Mouse (Mus musculus) kidney, postnatal 0 days (tissue): ENCODE measurements around the gene Dnah6. TPM values are rescaled to one million over a fixed set of nuclear protein-coding genes. Genes with fewer than 3 reads are reported as not detected.
A peak's percentile ranks its signal among the peaks of the same experiment; 100 is the strongest.

Source experiments
- ATAC-seq: fragments of 200-750 bp; cut with Nextera tagmentation; replicated peaks from 2 replicates; pipeline ENCODE4 v1.8.0; 2017; ENCODE audit warnings: low read depth, moderate number of reproducible peaks, moderate TSS enrichment, moderate library complexity; ENCODE audit not compliant: low FRiP score
- DNase-seq: peaks from one replicate; pipeline ENCODE4 v3.0.0-alpha.2; 2016; ENCODE audit warnings: low spot score
- H3K27ac ChIP-seq: fragments of 300-500 bp; sonication (generic); 2 replicates; pipeline ENCODE4 v1.5.1; 2014; ENCODE audit warnings: mild to moderate bottlenecking
- H3K27me3 ChIP-seq: fragments of 300-500 bp; sonication (generic); 2 replicates; pipeline ENCODE4 v1.6.1; 2014; ENCODE audit warnings: low read length, mixed read lengths; ENCODE audit not compliant: insufficient read depth
- H3K36me3 ChIP-seq: fragments of 300-500 bp; sonication (generic); 2 replicates; pipeline ENCODE4 v1.6.1; 2014; ENCODE audit warnings: low read length, mixed read lengths; ENCODE audit not compliant: insufficient read depth
- H3K4me1 ChIP-seq: fragments of 300-500 bp; sonication (generic); replicated peaks from 2 replicates; pipeline ENCODE4 v1.6.1; 2014; ENCODE audit warnings: antibody characterized with exemption, low read length, mixed read lengths; ENCODE audit not compliant: insufficient read depth
- H3K4me2 ChIP-seq: fragments of 300-500 bp; sonication (generic); 2 replicates; pipeline ENCODE4 v1.6.1; 2014; ENCODE audit warnings: mild to moderate bottlenecking, low read length, moderate library complexity, mixed read lengths
- H3K4me3 ChIP-seq: fragments of 300-500 bp; sonication (generic); replicated peaks from 2 replicates; pipeline ENCODE4 v1.5.1; 2014; ENCODE audit warnings: low read depth, low read length
- H3K9ac ChIP-seq: fragments of 300-500 bp; sonication (generic); 2 replicates; pipeline ENCODE4 v1.6.1; 2014; ENCODE audit warnings: low read depth, low read length
- H3K9me3 ChIP-seq: fragments of 300-500 bp; sonication (generic); replicated peaks from 2 replicates; pipeline ENCODE4 v1.6.1; 2016; ENCODE audit warnings: low read length, inconsistent platforms, mixed read lengths
- CTCF ChIP-seq: IDR thresholded peaks from 2 replicates; pipeline ENCODE4 v1.5.1; 2016; ENCODE audit warnings: antibody characterized with exemption, low read depth, mild to moderate bottlenecking, moderate library complexity
- WGBS: fragments of 180-500 bp; shearing (Covaris S2); extraction: QIAGEN DNeasy Blood & Tissue Kit; methylation state at CpG from one replicate; pipeline ENCODE4 v1.1.7; 2014; 5-methylcytosine and 5-hydroxymethylcytosine counted together
- polyA plus RNA-seq: library from polyadenylated mRNA; unstranded; fragments of >200 nt; fragmentation: Nextera tagmentation; extraction: Ambion mirVana; gene quantifications from 2 replicates; pipeline ENCODE4 v1.2.1, GENCODE M21; 2015

Dnah6 gene
- polyA plus RNA-seq, 1 experiment from 2014 or later = 0.09 TPM

GRCm38 (mm10) chr6:73014317-73015160, 206.9 kb downstream of the Dnah6 start:
- no peak for TF ChIP-seq CTCF
- peak; percentile 66; the same call in 1 of the 2 replicates for ATAC-seq
- H3K9me3 ChIP-seq = no peaks in the 10 kb centered on the region
- H3K36me3 ChIP-seq = no peaks in the 10 kb centered on the region
- H3K27me3 ChIP-seq = no peaks in the 10 kb centered on the region
- 20% methylated on average over 13 of the region's 13 CpGs for WGBS
- no peaks in the 10 kb centered on the region for H3K4me1 ChIP-seq
- no peak overlapping the region for H3K27ac ChIP-seq
- peak; percentile 83 for DNase-seq
- H3K4me2 ChIP-seq = no peak overlapping the region
- H3K4me3 ChIP-seq = no peak overlapping the region
- H3K9ac ChIP-seq = no peak overlapping the region

- ATAC-seq = no peak
- Histone ChIP-seq H3K9me3 (no peaks in the 10 kb centered on the region), H3K27me3 (no peaks in the 10 kb centered on the region), H3K4me2 (no peak overlapping the region), H3K4me1 (no peaks in the 10 kb centered on the region), H3K36me3 (no peaks in the 10 kb centered on the region), H3K9ac (no peak overlapping the region), H3K27ac (no peak overlapping the region), H3K4me3 (no peak overlapping the region)
- no peak for DNase-seq
- no peak for TF ChIP-seq CTCF
- 84% methylated on average over 8 of the region's 8 CpGs for WGBS
Measured at GRCm38 (mm10) chr6:73012931-73013330, 208.5 kb downstream of the Dnah6 start.

DNA sequence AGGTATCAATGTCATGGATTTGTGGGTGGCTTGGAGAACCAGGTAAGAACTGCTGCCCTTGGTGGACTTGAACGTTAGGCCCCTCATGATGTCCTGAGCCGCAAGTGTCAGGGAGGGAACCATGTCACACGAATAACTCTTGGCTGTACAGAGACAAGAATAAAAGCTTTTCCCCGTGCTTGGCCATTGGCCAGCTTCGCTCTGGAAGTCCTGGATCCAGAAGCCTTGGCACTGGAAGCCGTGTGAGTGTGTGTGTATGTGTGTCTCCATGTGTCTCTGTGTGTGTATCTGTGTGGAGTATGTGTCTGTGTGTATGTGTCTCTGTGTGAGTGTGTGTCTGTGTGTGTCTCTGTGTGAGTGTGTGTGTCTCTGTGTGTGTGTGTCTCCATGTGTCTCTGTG, 209.6 kb downstream of the Dnah6 start:
- Histone ChIP-seq H3K36me3 (no peaks in the 10 kb centered on the region), H3K27me3 (no peaks in the 10 kb centered on the region), H3K4me2 (no peak overlapping the region), H3K4me3 (no peak overlapping the region), H3K27ac (no peak overlapping the region), H3K9ac (no peak overlapping the region), H3K4me1 (no peaks in the 10 kb centered on the region), H3K9me3 (no peaks in the 10 kb centered on the region)
- ATAC-seq (no peak), DNase-seq (no peak)
- TF ChIP-seq CTCF = no peak
- WGBS = 54% methylated on average over 6 of the region's 6 CpGs

- 39% methylated on average over 6 of the region's 6 CpGs for WGBS
- no peaks in the 10 kb centered on the region for H3K4me1 ChIP-seq
- H3K4me3 ChIP-seq = no peak overlapping the region
- H3K36me3 ChIP-seq = no peaks in the 10 kb centered on the region
- H3K9me3 ChIP-seq = no peaks in the 10 kb centered on the region
- no peak overlapping the region for H3K9ac ChIP-seq
- TF ChIP-seq CTCF = peak; percentile 74
- DNase-seq (peak; percentile 67), ATAC-seq (no peak)
- H3K4me2 ChIP-seq = no peak overlapping the region
- no peak overlapping the region for H3K27ac ChIP-seq
- no peaks in the 10 kb centered on the region for H3K27me3 ChIP-seq
Measured at GRCm38 (mm10) chr6:73010073-73010472, 211.4 kb downstream of the Dnah6 start.

- WGBS = 38% methylated on average over 5 of the region's 5 CpGs
- Histone ChIP-seq H3K27ac (no peak overlapping the region), H3K9me3 (no peaks in the 10 kb centered on the region), H3K4me1 (no peaks in the 10 kb centered on the region), H3K4me3 (no peak overlapping the region), H3K9ac (no peak overlapping the region), H3K4me2 (no peak overlapping the region), H3K27me3 (no peaks in the 10 kb centered on the region), H3K36me3 (no peaks in the 10 kb centered on the region)
- ATAC-seq = no peak
- DNase-seq = no peak
- TF ChIP-seq CTCF = no peak
Measured at GRCm38 (mm10) chr6:73003601-73004000, 217.8 kb downstream of the Dnah6 start.

- no peak overlapping the region for H3K9ac ChIP-seq
- 46% methylated on average over 1 of the region's 1 CpGs for WGBS
- no peaks in the 10 kb centered on the region for H3K9me3 ChIP-seq
- no peak for TF ChIP-seq CTCF
- no peaks in the 10 kb centered on the region for H3K27me3 ChIP-seq
- H3K4me1 ChIP-seq = no peaks in the 10 kb centered on the region
- no peak overlapping the region for H3K4me3 ChIP-seq
- no peak overlapping the region for H3K27ac ChIP-seq
- no peaks in the 10 kb centered on the region for H3K36me3 ChIP-seq
- DNase-seq (no peak), ATAC-seq (no peak)
- H3K4me2 ChIP-seq = no peak overlapping the region
Measured at GRCm38 (mm10) chr6:73002391-73002790, 219.1 kb downstream of the Dnah6 start.
